Mouse (Mus musculus): Measurements from ENCODE around the gene Arhgap24.

Arhgap24 gene

GRCm38 (mm10) chr5:102726985-102727384 lies 245.8 kb downstream of the Arhgap24 start:
- Histone ChIP-seq H3K4me3 (replicated peaks; ENCODE audit: low read length) (no peak overlapping the region), H3K4me1 (replicated peaks; ENCODE audit: low read depth, low read length) (no peaks in the 10 kb centered on the region), H3K27me3 (ENCODE audit: insufficient read depth, low read length) (no peaks in the 10 kb centered on the region), H3K36me3 (ENCODE audit: insufficient read depth, low read length) (no peaks in the 10 kb centered on the region), H3K9me3 (ENCODE audit: low read length) (no peaks in the 10 kb centered on the region)
- TF ChIP-seq POU5F1 (IDR thresholded peaks at IDR 0.05; ENCODE audit: borderline replicate concordance, low read length): no peak
- no peak for TF ChIP-seq NANOG (IDR thresholded peaks at IDR 0.05; ENCODE audit: borderline replicate concordance, low read length)
- no peak for TF ChIP-seq CTCF (conservative IDR thresholded peaks at IDR 0.05; ENCODE audit: low read length)

GRCm38 (mm10) chr5:102728531-102728930 lies 247.3 kb downstream of the Arhgap24 start:
- Histone ChIP-seq H3K9me3 (ENCODE audit: low read length) (no peaks in the 10 kb centered on the region), H3K27me3 (ENCODE audit: insufficient read depth, low read length) (no peaks in the 10 kb centered on the region), H3K4me1 (replicated peaks; ENCODE audit: low read depth, low read length) (no peaks in the 10 kb centered on the region), H3K4me3 (replicated peaks; ENCODE audit: low read length) (no peak overlapping the region), H3K36me3 (ENCODE audit: insufficient read depth, low read length) (no peaks in the 10 kb centered on the region)
- TF ChIP-seq NANOG (IDR thresholded peaks at IDR 0.05; ENCODE audit: borderline replicate concordance, low read length) (no peak), POU5F1 (IDR thresholded peaks at IDR 0.05; ENCODE audit: borderline replicate concordance, low read length) (no peak), CTCF (conservative IDR thresholded peaks at IDR 0.05; ENCODE audit: low read length) (no peak)

DNA sequence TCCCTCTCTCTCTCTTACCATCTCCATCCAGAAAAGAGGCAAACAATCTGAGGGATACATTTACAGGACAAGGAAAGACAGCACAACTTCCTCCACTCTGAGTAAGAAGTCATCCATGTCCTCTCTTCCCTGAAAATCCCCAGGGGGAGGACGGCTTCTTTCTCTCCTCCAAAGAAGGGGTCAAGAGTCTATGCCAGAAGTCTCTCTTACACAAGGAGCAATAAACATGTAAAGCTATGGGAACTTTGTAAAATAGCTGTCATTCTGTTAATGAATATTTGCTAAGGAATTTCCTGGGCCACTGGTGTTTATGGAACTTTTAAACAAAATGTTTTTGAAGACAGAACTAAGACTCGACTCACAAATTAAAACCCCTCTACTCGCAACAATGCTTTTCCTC lies 248.3 kb downstream of the Arhgap24 start:
- H3K4me3 ChIP-seq (replicated peaks; ENCODE audit: low read length): no peak overlapping the region
- TF ChIP-seq CTCF (conservative IDR thresholded peaks at IDR 0.05; ENCODE audit: low read length) (no peak), POU5F1 (IDR thresholded peaks at IDR 0.05; ENCODE audit: borderline replicate concordance, low read length) (no peak), NANOG (IDR thresholded peaks at IDR 0.05; ENCODE audit: borderline replicate concordance, low read length) (no peak)
- H3K36me3 ChIP-seq (ENCODE audit: insufficient read depth, low read length): no peaks in the 10 kb centered on the region

DNA sequence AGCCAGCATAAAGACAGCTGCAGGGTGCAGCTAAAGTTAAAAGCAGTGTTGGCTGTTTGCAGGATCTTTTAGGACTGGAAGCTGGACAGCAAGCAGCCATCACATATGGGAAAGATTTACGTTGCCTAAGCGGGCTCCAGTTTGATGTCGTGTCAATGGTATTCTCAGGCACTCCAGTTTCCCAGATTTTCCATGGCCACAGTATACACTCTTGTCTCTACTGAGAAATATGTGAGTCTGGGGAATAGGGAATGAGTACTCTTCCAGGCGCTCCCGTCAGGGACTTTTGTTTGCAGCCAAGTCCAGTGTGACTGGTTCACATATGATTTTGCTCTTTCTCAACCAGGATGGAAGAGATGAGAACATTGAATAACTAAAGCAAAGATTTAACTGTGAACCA lies 254.9 kb downstream of the Arhgap24 start:
- TF ChIP-seq CTCF (conservative IDR thresholded peaks at IDR 0.05; ENCODE audit: low read length) (no peak), POU5F1 (IDR thresholded peaks at IDR 0.05; ENCODE audit: borderline replicate concordance, low read length) (no peak)
- H3K9me3 ChIP-seq (ENCODE audit: low read length): no peaks in the 10 kb centered on the region
- no peak overlapping the region for H3K4me3 ChIP-seq (replicated peaks; ENCODE audit: low read length)
- no peaks in the 10 kb centered on the region for H3K36me3 ChIP-seq (ENCODE audit: insufficient read depth, low read length)
- H3K4me1 ChIP-seq (replicated peaks; ENCODE audit: low read depth, low read length): no peaks in the 10 kb centered on the region
- no peaks in the 10 kb centered on the region for H3K27me3 ChIP-seq (ENCODE audit: insufficient read depth, low read length)

More for the DNA sequence above, 248.3 kb downstream of the Arhgap24 start:
- H3K9me3 ChIP-seq (ENCODE audit: low read length): no peaks in the 10 kb centered on the region
- H3K4me1 ChIP-seq (replicated peaks; ENCODE audit: low read depth, low read length): no peaks in the 10 kb centered on the region
- no peaks in the 10 kb centered on the region for H3K27me3 ChIP-seq (ENCODE audit: insufficient read depth, low read length)

DNA sequence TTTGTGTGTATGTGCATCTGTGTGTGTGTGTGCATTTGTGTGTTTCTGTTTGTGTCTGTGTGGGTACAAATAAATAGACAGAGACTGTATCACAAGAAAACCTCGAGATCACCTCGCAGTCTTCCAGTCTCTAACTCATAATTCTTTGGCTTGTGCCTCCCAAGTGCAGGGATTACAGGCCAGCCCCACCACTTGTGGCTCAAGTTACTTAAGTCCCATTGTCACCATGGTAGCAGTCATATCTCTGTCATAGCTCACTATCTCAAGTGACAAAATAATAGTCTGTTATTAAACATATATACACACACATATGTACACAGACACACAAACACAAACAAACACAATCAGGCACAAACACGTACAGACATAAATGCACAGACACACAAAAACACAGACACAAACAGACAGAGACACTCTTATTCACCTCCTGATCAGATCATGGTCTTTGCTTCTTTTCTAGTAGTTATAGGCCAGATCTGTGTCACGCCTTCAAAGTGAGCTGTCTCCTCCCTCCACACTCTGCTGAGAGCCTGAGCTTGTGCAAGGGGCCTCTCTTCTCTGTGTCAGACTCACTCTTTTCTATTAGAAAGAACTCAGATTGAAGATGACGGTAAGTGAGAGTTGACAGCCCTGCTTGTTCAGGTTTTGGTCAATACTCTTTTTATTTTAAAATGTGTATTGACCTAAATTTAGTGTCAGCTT lies 261.5 kb downstream of the Arhgap24 start:
- peaks cover 7% of the 10 kb centered on the region; the same call in 1 of the 2 replicates for H3K9me3 ChIP-seq (ENCODE audit: low read length)
- TF ChIP-seq CTCF (conservative IDR thresholded peaks at IDR 0.05; ENCODE audit: low read length): no peak
- no peak for TF ChIP-seq NANOG (IDR thresholded peaks at IDR 0.05; ENCODE audit: borderline replicate concordance, low read length)
- no peak for TF ChIP-seq POU5F1 (IDR thresholded peaks at IDR 0.05; ENCODE audit: borderline replicate concordance, low read length)
- no peak overlapping the region for H3K4me3 ChIP-seq (replicated peaks; ENCODE audit: low read length)
- no peaks in the 10 kb centered on the region for H3K4me1 ChIP-seq (replicated peaks; ENCODE audit: low read depth, low read length)
- H3K27me3 ChIP-seq (ENCODE audit: insufficient read depth, low read length): no peaks in the 10 kb centered on the region
- no peaks in the 10 kb centered on the region for H3K36me3 ChIP-seq (ENCODE audit: insufficient read depth, low read length)

DNA sequence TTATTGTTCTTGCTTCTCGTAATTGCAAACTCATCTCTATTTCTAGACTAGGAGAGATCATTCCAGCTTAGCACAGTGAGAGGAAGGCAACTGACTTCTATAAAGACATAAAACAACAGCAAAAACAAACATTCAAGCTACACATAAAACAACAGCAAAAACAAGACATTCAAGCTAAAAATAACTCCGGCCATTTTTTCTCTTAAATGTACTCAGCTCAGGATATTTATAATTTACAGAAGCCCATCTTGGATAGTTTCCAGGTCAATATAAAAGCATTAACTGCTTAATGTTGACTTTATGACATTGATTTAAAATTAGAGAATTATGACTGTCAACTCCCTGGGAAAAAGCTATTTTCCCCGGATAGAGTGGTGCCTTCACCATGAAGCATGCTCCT lies 262.2 kb downstream of the Arhgap24 start:
- no peaks in the 10 kb centered on the region for H3K27me3 ChIP-seq (ENCODE audit: insufficient read depth, low read length)
- peaks cover 7% of the 10 kb centered on the region; the same call in 1 of the 2 replicates for H3K9me3 ChIP-seq (ENCODE audit: low read length)
- H3K4me1 ChIP-seq (replicated peaks; ENCODE audit: low read depth, low read length): no peaks in the 10 kb centered on the region
- H3K36me3 ChIP-seq (ENCODE audit: insufficient read depth, low read length): no peaks in the 10 kb centered on the region
- no peak overlapping the region for H3K4me3 ChIP-seq (replicated peaks; ENCODE audit: low read length)
- TF ChIP-seq POU5F1 (IDR thresholded peaks at IDR 0.05; ENCODE audit: borderline replicate concordance, low read length) (no peak), NANOG (IDR thresholded peaks at IDR 0.05; ENCODE audit: borderline replicate concordance, low read length) (no peak), CTCF (conservative IDR thresholded peaks at IDR 0.05; ENCODE audit: low read length) (no peak)

DNA sequence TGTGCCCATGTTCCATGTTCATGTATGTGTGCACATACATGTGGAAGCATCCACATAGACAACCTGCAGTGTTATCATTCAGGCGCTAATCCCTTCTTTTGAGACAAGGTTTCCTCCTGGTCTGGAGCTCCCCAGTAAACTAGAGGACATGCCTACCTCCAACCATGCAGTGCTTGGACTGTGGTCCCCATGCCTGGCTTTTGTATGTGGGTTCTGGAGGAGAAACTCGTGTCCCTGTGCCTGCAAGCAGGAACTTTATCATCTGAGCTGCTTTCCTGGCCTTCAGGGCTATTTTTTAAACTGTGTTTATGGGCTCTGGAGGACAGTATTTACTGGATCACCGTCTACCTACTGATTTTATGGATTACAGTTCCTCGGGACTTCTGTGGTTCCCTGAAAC lies 262.9 kb downstream of the Arhgap24 start:
- Histone ChIP-seq H3K4me1 (replicated peaks; ENCODE audit: low read depth, low read length) (no peaks in the 10 kb centered on the region), H3K9me3 (ENCODE audit: low read length) (peaks cover 7% of the 10 kb centered on the region; the same call in 1 of the 2 replicates), H3K4me3 (replicated peaks; ENCODE audit: low read length) (no peak overlapping the region), H3K36me3 (ENCODE audit: insufficient read depth, low read length) (no peaks in the 10 kb centered on the region), H3K27me3 (ENCODE audit: insufficient read depth, low read length) (no peaks in the 10 kb centered on the region)
- TF ChIP-seq NANOG (IDR thresholded peaks at IDR 0.05; ENCODE audit: borderline replicate concordance, low read length) (no peak), POU5F1 (IDR thresholded peaks at IDR 0.05; ENCODE audit: borderline replicate concordance, low read length) (no peak), CTCF (conservative IDR thresholded peaks at IDR 0.05; ENCODE audit: low read length) (no peak)

GRCm38 (mm10) chr5:102748146-102748545 lies 267.0 kb downstream of the Arhgap24 start:
- H3K4me1 ChIP-seq (replicated peaks; ENCODE audit: low read depth, low read length): no peaks in the 10 kb centered on the region
- H3K27me3 ChIP-seq (ENCODE audit: insufficient read depth, low read length): no peaks in the 10 kb centered on the region
- TF ChIP-seq CTCF (conservative IDR thresholded peaks at IDR 0.05; ENCODE audit: low read length) (no peak), POU5F1 (IDR thresholded peaks at IDR 0.05; ENCODE audit: borderline replicate concordance, low read length) (no peak), NANOG (IDR thresholded peaks at IDR 0.05; ENCODE audit: borderline replicate concordance, low read length) (no peak)
- H3K36me3 ChIP-seq (ENCODE audit: insufficient read depth, low read length): no peaks in the 10 kb centered on the region
- peaks cover 7% of the 10 kb centered on the region; the same call in 1 of the 2 replicates for H3K9me3 ChIP-seq (ENCODE audit: low read length)
- H3K4me3 ChIP-seq (replicated peaks; ENCODE audit: low read length): no peak overlapping the region

DNA sequence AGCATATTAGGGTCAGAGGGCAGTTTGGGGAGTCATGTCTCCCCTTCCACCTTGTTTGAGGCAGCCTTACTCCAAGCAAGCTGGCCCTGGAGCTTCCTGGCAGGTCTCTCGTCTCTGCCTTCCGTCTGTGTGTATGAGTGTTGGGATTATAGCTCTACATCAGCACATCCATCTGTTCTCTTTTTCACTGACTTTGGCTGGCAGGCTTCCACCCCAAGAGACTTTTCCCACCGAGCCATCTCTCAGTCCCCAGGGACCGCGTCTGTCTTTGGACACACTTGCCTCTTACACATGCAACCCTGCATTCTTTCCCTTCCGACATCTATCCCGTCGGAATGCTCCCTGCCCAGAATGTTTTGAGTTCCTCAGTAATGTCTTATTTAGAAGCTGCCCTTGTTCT lies 267.8 kb downstream of the Arhgap24 start:
- no peaks in the 10 kb centered on the region for H3K4me1 ChIP-seq (replicated peaks; ENCODE audit: low read depth, low read length)
- H3K36me3 ChIP-seq (ENCODE audit: insufficient read depth, low read length): no peaks in the 10 kb centered on the region
- H3K4me3 ChIP-seq (replicated peaks; ENCODE audit: low read length): no peak overlapping the region
- peaks cover 7% of the 10 kb centered on the region; the same call in 1 of the 2 replicates for H3K9me3 ChIP-seq (ENCODE audit: low read length)
- TF ChIP-seq POU5F1 (IDR thresholded peaks at IDR 0.05; ENCODE audit: borderline replicate concordance, low read length) (no peak), CTCF (conservative IDR thresholded peaks at IDR 0.05; ENCODE audit: low read length) (no peak), NANOG (IDR thresholded peaks at IDR 0.05; ENCODE audit: borderline replicate concordance, low read length) (no peak)
- H3K27me3 ChIP-seq (ENCODE audit: insufficient read depth, low read length): no peaks in the 10 kb centered on the region

Data from E14TG2a.4 (cell line).